Mouse (Mus musculus) monocyte, adult 5-6 weeks (primary cell): ENCODE data around the gene Slc46a3. TPM values are rescaled to one million over a fixed set of nuclear protein-coding genes. Genes with fewer than 3 reads are reported as not detected.

Experiments used
- ATAC-seq: fragments of 153-309, 156-312 bp; replicated peaks from 2 replicates; pipeline ENCODE4 v1.8.0; 2017; ENCODE audit warnings: mild to moderate bottlenecking; ENCODE audit not compliant: low TSS enrichment, insufficient number of reproducible peaks, severe bottlenecking, poor library complexity, low FRiP score
- total RNA-seq: library from RNA; stranded (forward); fragments of 200-1000, 200-491, 200-594 nt; gene quantifications from 3 replicates; pipeline ENCODE4 v1.2.3, GENCODE M21; 2017

Gene Slc46a3
- total RNA-seq, 1 experiment from 2014 or later = 79.3 TPM

DNA sequence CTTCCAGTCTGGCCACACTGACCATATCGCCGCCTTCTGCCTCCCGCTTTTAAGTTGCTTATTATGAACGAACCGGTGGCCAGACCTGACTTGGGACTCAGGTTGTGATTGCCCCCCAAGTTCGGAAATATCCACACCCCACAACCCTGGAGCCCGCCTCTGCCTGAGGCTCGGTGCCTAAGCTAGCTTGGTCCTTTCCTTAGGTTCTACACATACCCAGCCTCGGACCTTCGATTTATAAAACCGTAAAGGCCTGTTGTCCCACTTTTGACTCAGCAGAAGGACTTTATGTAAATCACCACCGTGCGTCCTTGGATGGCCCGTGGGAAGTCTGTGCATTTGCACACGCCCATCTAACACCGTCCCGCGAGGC is 34.6 kb downstream of the Slc46a3 start:
- ATAC-seq = 0 out of 2 replicates have a peak, but pooled peaks have one; percentile 10

DNA sequence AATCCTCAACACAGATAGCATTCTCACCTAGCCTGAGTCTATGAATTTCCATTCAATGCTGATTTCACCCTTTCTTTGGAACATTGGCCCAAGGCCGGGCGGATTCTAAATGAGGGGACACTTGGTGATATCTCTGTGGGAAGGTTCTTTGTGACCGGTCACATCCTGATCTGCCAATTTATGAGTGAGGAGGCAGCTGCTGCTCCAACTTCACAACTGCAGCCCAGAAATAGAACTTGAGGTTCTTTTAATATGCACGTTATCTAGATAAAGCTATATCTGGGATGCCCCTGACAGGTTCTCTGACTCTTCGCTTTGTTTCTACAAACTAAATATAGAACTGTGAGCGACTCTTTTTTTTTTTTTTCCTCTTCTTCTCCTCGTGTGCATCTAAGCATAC is 44.4 kb downstream of the Slc46a3 start:
- no peak for ATAC-seq

DNA sequence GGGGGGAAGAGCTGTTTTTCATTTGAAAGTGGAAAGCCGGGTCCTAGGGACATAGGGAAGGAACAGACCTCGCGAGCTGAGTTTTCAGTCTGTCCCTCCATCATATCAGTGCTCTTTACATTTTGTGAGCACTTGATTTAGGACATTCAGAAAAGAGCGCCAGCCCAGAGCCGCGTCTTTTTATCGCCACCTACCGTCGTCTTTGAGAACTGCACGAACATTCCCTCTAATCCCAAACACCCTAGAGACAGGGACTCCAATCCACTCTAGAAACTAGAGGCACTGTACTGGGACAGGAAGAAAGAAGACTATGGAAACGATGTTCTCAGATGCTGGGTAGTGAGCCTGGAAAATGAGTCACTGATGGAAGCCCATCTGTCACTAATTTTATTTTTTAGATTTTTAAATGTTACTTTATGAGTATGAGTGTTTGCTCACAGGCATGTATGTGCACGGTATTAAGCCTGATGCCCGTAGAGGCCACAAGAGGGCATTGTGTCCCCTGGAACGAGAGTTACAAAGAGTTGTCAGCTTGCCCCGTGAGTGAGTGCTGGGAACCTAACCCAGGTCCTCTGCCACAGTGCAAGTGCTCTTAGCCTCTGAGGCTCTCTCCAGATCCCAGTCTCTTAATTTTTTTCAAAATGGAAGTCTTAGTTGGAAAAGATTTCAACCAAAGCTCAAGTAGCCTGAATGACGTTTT is 46.3 kb downstream of the Slc46a3 start:
- ATAC-seq = peak; percentile 45

DNA sequence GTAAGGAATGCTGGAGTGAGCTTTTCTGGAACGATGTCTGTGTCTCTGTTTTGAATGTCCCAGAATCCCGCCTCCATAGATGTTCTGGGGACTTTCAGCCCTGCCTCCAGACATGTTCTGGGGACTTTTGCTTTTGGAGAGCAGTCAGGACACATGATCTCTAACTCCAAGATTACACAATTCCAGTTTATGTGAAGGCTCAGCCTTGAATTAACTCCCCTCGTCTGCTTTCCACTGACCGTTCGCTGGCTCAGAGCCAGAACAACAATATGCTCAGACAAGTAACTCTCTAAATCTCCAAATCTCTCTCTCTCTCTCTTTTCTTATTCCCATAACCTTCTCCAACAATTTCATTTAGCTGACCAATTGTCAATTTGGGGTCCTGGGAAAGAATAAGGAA is 47.3 kb downstream of the Slc46a3 start:
- no peak for ATAC-seq

DNA sequence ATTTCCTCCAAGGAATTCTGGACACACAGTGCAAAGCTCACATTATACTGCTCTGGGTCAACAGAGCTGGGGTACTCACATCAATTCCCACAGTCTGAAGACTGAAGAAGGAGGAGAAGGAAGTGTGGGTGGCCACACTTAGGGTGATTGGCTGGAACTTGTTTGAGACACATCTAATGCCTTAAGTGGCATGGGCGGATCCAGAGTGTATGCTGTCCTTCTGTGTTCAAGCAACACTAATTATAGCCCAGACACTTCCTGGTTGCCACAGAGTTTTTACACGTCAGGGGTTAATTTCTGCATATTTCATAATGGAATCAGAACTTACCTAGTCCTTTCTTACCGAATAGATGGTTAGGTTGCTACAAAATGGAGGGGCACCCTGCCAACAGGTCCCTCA is 49.3 kb downstream of the Slc46a3 start:
- ATAC-seq = peak; percentile 80

DNA sequence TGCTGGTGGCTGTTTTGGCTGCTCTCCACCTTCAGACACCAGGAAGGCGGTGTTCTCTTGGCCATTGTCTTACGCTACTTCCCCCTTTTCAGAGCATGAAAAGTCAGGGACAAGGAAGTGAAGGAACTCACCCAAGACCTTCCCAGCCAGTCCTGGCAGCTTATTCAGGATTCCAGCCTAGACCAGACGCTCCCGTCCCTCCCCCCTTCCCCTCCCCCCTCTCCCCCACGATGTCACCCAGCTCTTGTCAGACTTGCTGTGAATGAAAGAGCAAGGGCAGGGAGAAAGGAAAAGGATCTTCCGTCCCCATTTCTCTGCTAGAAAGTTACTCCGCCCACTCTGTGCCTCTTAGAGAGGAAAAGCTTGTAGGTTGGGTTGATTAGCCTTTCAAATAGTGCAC is 51.3 kb downstream of the Slc46a3 start:
- 0 out of 2 replicates have a peak, but pooled peaks have one; percentile 13 for ATAC-seq

DNA sequence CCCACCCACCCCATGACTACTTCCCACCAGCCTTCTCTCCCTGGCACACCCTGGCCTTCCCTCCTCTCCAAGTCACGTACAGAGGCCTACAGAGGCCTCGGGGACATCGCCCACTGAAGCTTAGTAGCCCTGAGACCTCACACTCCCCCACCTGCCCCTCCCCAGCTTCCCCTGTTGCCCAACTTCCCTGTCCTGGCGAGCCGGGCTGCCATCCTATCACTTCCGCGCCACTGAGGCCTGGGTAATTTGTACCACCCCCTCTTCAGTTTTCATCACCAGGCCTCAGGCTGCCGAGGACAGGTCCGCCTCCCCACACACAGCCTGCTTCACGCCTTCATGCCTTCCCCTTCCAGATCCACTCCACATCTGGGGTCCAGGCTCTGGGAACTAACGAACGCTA is 55.2 kb downstream of the Slc46a3 start:
- ATAC-seq = peak; percentile 65

DNA sequence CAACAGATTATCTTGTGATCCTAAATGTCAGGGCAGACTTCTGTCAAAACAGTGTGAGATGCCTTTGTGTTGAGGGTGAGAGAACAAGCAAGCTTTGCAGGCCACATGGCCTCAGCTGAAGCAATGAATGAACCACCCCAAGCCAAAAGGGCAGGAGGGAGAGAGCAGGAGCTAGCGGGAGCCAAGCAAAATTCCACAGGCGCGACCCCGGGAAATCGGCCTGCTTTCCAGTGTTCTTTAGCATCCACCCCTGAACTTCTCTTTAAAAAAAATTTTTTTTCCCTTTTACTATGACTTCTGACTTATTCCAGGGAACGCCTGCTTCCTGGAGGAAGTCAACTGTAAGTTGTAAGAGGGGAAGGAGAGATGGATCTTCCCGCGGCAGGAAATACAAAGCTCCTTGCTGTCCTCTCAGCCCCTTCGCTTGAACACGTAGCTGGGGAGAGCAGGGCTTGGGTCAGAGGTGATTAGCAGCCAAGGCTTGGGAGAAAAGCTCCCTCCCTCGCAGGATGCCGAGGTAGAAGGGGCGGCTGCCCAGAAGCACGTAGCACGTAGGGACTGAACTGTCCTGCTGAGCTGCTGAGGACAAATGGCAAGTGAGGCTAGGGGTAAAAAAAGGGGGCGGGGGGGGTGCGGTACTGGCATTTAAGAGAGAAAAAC is 59.6 kb downstream of the Slc46a3 start:
- no peak for ATAC-seq

DNA sequence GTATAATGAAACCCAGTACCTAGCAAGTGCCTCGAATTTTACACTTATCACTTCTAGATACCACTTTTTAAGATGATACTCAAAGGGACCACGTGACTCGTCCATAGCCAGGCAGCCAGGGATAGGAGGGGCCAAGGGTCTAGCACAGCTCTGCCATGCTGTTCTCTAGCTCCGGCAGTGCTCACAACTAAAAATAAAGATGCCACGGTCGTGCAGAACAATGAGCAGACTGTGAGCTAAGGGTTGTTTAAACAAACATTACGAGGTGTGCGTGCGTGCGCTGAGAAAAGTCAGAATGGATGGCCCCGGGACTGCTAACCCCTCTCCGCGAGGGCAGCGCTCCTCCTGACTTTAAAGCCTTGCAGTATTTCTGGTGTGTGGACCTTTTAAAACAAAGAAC is 61.8 kb downstream of the Slc46a3 start:
- ATAC-seq = no peak

DNA sequence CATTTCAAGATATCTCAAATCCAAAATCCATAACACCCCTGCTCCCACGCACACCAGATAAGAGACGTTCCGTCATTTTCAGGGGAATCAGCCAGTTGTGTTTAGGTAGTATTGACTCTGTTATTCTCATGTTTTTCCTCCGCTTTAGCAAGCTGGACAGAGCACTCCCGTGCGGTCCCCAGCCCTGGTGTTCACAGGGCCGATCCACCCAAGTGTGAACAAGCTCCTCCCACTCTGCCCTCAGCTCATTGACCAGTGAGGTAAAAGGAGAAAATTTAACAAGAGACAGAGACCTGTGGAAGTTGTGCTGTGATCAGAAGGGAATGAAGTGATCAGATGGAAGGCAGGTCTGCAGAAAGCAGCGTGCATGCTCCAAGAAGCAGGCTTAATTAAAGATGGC is 65.8 kb downstream of the Slc46a3 start:
- no peak for ATAC-seq

Other genes with a start within 250 kb of the Slc46a3 start
- gene Flt1, start 168.8 kb downstream of the Slc46a3 start, total RNA-seq = 15.4 to 20.2 TPM (median 18.7 TPM) in 3 replicates
- 117 to 137 TPM (median 124 TPM) in 3 replicates for gene Pomp, start 34.4 kb downstream of the Slc46a3 start, total RNA-seq
- gene Mtus2, start 62.5 kb upstream of the Slc46a3 start, total RNA-seq = 0.95 to 2.8 TPM (median 1.3 TPM) in 3 replicates